Mouse (Mus musculus) liver, postnatal 0 days (tissue): Measurements from ENCODE around the gene Pkp1.

Experiments
- CTCF ChIP-seq: sonication (generic); IDR thresholded peaks from 2 replicates; pipeline ENCODE4 v1.5.1; 2016; ENCODE audit warnings: antibody characterized with exemption, low read depth
- EP300 ChIP-seq: IDR thresholded peaks from 2 replicates; pipeline ENCODE4 v1.6.1; 2016; ENCODE audit warnings: antibody characterized with exemption, low read depth, mild to moderate bottlenecking

DNA sequence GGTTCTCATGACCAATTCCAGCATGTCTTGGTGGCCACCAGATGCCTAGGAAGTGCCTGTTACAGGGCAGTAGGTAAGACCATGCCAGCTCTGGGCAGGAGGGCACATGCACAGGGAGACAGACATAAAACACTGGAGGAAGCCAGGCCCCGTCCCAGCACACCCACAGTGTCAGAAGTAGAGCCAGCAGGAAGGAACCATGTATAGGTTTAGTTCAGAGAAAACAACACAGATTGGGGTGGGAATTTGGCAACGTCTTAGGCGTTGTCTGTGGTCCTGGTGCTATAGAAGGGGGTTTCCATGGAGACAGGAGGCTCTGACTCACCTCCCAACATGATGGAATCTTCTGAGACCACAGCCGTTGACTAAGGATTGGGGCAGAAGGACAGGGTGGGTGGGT is 27.2 kb upstream of the Pkp1 start:
- TF ChIP-seq CTCF (no peak), EP300 (no peak)
